Mouse (Mus musculus) ES-Bruce4 (cell line): Measurements from ENCODE around the gene Cd27.

Source experiments
- CTCF ChIP-seq: IDR thresholded peaks from one replicate; pipeline ENCODE4 v1.8.1; 2011; ENCODE audit warnings: low read depth, low read length
- POLR2A ChIP-seq: IDR thresholded peaks from one replicate; pipeline ENCODE4 v1.8.1; 2011; ENCODE audit warnings: low read length; ENCODE audit not compliant: insufficient read depth

- TF ChIP-seq POLR2A (no peak), CTCF (no peak)
Measured at GRCm38 (mm10) chr6:125241566-125241965, 4.8 kb upstream of the Cd27 start.
